Mouse (Mus musculus): Measurements from ENCODE around the gene Gucy2g.

DNA sequence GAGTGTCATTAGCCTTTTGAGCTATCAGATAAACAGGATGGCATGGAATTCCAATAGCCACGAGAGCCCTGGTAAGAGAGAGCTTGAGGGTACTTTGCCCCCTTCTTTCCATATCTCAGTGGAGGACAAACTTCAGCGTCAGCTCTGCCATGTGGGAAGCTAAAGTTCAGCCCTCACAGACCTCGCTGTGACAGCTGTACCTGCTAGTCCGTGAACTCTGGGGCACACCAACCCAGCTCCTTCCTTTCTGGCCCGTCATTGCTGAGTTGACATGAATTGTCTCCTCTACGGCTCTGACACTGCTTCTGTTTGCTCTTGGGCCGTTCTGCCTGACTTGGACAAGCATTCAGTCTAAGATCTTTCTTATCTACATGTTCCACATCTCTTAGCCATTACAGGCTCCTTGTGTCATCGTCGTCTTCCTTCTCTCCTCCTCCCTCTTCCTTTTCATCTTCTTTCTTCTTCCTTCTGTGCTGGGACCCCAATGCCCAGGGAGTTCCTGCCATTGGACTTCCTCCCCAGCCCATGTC is 7.0 kb upstream of the Gucy2g start:
- TF ChIP-seq CTCF (IDR thresholded peaks at IDR 0.05; ENCODE audit: low read depth) = no peak
- peak; percentile 28 for TF ChIP-seq EP300 (IDR thresholded peaks at IDR 0.05; ENCODE audit: low read depth)
